8 mouse cellular contexts compared by ENCODE assay signal in genomic region chr17:47693671-47694441, GRCm38 (mm10). TPM values are rescaled to one million over a fixed set of nuclear protein-coding genes. Genes with fewer than 3 reads are reported as not detected.
DNase-seq lines count a peak whose midpoint lies in the region; ATAC-seq and TF ChIP-seq lines count a peak whose summit lies in the region.

No protein-coding gene starts in this region.

- intact Hi-C loops in left cerebral cortex, postnatal 36 days (cut with DNase I), result no loop called here

- no peaks in the 10 kb centered on the region for H3K9me3 ChIP-seq in lung, embryonic 15.5 days
- no peaks in the 10 kb centered on the region for H3K9me3 ChIP-seq in forebrain, postnatal 0 days (ENCODE audit: low read length)
- no peaks in the 10 kb centered on the region for H3K9me3 ChIP-seq in intestine, embryonic 16.5 days (ENCODE audit: control insufficient read depth, low read length)
- no peaks in the 10 kb centered on the region for H3K9me3 ChIP-seq in midbrain, embryonic 12.5 days

- DNase-seq in lung, postnatal 36 days, result no peak
- DNase-seq in forebrain, postnatal 0 days, result no peak
- no peak for DNase-seq in left cerebral cortex, postnatal 36 days (ENCODE audit: low spot score in 2 of 2)
- DNase-seq in right cerebral cortex, postnatal 25 days, result no peak

- H3K9ac ChIP-seq in lung, embryonic 15.5 days, result peak overlapping the region; percentile 79
- peak overlapping the region; percentile 92 for H3K9ac ChIP-seq in forebrain, postnatal 0 days
- peak overlapping the region; percentile 84 for H3K9ac ChIP-seq in intestine, embryonic 16.5 days (ENCODE audit: low read depth, low read length)
- peak overlapping the region; percentile 86 for H3K9ac ChIP-seq in midbrain, embryonic 12.5 days (replicated peaks)

- no peak for ATAC-seq in lung, embryonic 15.5 days (ENCODE audit: borderline replicate concordance, extremely low read depth, low FRiP score, low TSS enrichment)
- ATAC-seq in forebrain, postnatal 0 days, result no peak; the same call in 1 of the 2 replicates
- ATAC-seq in intestine, embryonic 16.5 days, result no peak
- no peak; the same call in 1 of the 2 replicates for ATAC-seq in midbrain, embryonic 12.5 days (ENCODE audit: low FRiP score, low read depth)
- no peak for ATAC-seq in activated CD4-positive, CD25-positive, alpha-beta regulatory T cell, adult 4 months

- peaks cover 22% of the 10 kb centered on the region for H3K4me1 ChIP-seq in lung, embryonic 15.5 days
- 0 out of 2 replicates have a peak, but pooled peaks cover 6% of the 10 kb centered on the region for H3K4me1 ChIP-seq in forebrain, postnatal 0 days (ENCODE audit: insufficient read depth)
- H3K4me1 ChIP-seq in intestine, embryonic 16.5 days (ENCODE audit: control insufficient read depth, insufficient read depth, low read length), result peaks cover 6% of the 10 kb centered on the region; the same call in 1 of the 2 replicates
- peaks cover 27% of the 10 kb centered on the region for H3K4me1 ChIP-seq in midbrain, embryonic 12.5 days

- TF ChIP-seq CTCF in forebrain, postnatal 0 days (IDR thresholded peaks at IDR 0.05; ENCODE audit: low read depth), result no peak

- no peaks in the 10 kb centered on the region for H3K36me3 ChIP-seq in lung, embryonic 15.5 days
- H3K36me3 ChIP-seq in forebrain, postnatal 0 days (ENCODE audit: insufficient read depth), result peaks cover 3% of the 10 kb centered on the region; the same call in 1 of the 2 replicates
- H3K36me3 ChIP-seq in intestine, embryonic 16.5 days (ENCODE audit: control insufficient read depth, insufficient read depth, low read length), result no peaks in the 10 kb centered on the region
- H3K36me3 ChIP-seq in midbrain, embryonic 12.5 days, result 0 out of 2 replicates have a peak, but pooled peaks cover 8% of the 10 kb centered on the region

- peak overlapping the region; percentile 94 for H3K4me2 ChIP-seq in lung, embryonic 15.5 days
- peak overlapping the region; percentile 77 for H3K4me2 ChIP-seq in forebrain, postnatal 0 days (ENCODE audit: low read depth)
- H3K4me2 ChIP-seq in intestine, embryonic 16.5 days (ENCODE audit: low read depth, low read length), result peak overlapping the region; percentile 81
- H3K4me2 ChIP-seq in midbrain, embryonic 12.5 days (replicated peaks), result peak overlapping the region; percentile 78

- H3K4me3 ChIP-seq in lung, embryonic 15.5 days, result peak overlapping the region; percentile 87
- peak overlapping the region; percentile 66 for H3K4me3 ChIP-seq in forebrain, postnatal 0 days (ENCODE audit: low read depth, low read length)
- H3K4me3 ChIP-seq in intestine, embryonic 16.5 days (ENCODE audit: low read length), result peak overlapping the region; percentile 75
- H3K4me3 ChIP-seq in midbrain, embryonic 12.5 days, result peak overlapping the region; percentile 73

- WGBS in lung, embryonic 15.5 days, result 35% methylated on average over 13 of the region's 13 CpGs
- WGBS in forebrain, postnatal 0 days, result 37% methylated on average over 13 of the region's 13 CpGs
- WGBS in intestine, embryonic 16.5 days, result 38% methylated on average over 13 of the region's 13 CpGs
- WGBS in midbrain, embryonic 12.5 days, result 32% methylated on average over 13 of the region's 13 CpGs

- no peaks in the 10 kb centered on the region; the same call in 1 of the 2 replicates for H3K27me3 ChIP-seq in lung, embryonic 15.5 days
- no peaks in the 10 kb centered on the region for H3K27me3 ChIP-seq in forebrain, postnatal 0 days (ENCODE audit: insufficient read depth, low read length)
- H3K27me3 ChIP-seq in intestine, embryonic 16.5 days (replicated peaks; ENCODE audit: control insufficient read depth, insufficient read depth, low read length), result no peaks in the 10 kb centered on the region
- H3K27me3 ChIP-seq in midbrain, embryonic 12.5 days, result peaks cover 22% of the 10 kb centered on the region

- H3K27ac ChIP-seq in lung, embryonic 15.5 days, result peak overlapping the region; percentile 67; the same call in 1 of the 2 replicates
- peak overlapping the region; percentile 82; the same call in 1 of the 2 replicates for H3K27ac ChIP-seq in forebrain, postnatal 0 days (ENCODE audit: low read depth, low read length)
- H3K27ac ChIP-seq in intestine, embryonic 16.5 days (ENCODE audit: low read length), result no peak overlapping the region
- H3K27ac ChIP-seq in midbrain, embryonic 12.5 days (replicated peaks), result no peak overlapping the region

RNA-seq across cellular contexts. Expression of gene Gm21981, which starts 0.4 kb away (rescaled TPM):
- polyA plus RNA-seq in lung, embryonic 15.5 days (2015; fragmentation: Nextera tagmentation; extraction: Ambion mirVana), result 0.35 and 0.45 TPM in 2 replicates
- 4.9 and 5.2 TPM in 2 replicates for total RNA-seq in forebrain, postnatal 0 days (2014; rRNA removed)
- polyA plus RNA-seq in forebrain, postnatal 0 days (2015; fragmentation: Nextera tagmentation; extraction: Ambion mirVana), result 0.76 and 0.97 TPM in 2 replicates
- polyA plus RNA-seq in intestine, embryonic 16.5 days (2015; fragmentation: Nextera tagmentation; extraction: Ambion mirVana), result 0.16 and 0.26 TPM in 2 replicates
- 0.34 and 0.41 TPM in 2 replicates for polyA plus RNA-seq in midbrain, embryonic 12.5 days (2016; fragmentation: Nextera tagmentation; extraction: Ambion mirVana)
- total RNA-seq in left cerebral cortex, postnatal 36 days (2021), result 1 to 10 TPM; 5.2 to 6.2 TPM
- polyA plus RNA-seq in activated CD4-positive, CD25-positive, alpha-beta regulatory T cell, adult 4 months (2017; shearing (Covaris generic)), result not detected

RNA-seq across cellular contexts. Expression of gene Prickle4, which starts 0.7 kb away (rescaled TPM):
- polyA plus RNA-seq in lung, embryonic 15.5 days (2015; fragmentation: Nextera tagmentation; extraction: Ambion mirVana), result 0.73 and 0.86 TPM in 2 replicates
- total RNA-seq in forebrain, postnatal 0 days (2014; rRNA removed), result 1.8 TPM in 1 of 2 replicates, not detected in the other
- polyA plus RNA-seq in forebrain, postnatal 0 days (2015; fragmentation: Nextera tagmentation; extraction: Ambion mirVana), result 0.45 and 0.60 TPM in 2 replicates
- 0.69 and 1.8 TPM in 2 replicates for polyA plus RNA-seq in intestine, embryonic 16.5 days (2015; fragmentation: Nextera tagmentation; extraction: Ambion mirVana)
- polyA plus RNA-seq in midbrain, embryonic 12.5 days (2016; fragmentation: Nextera tagmentation; extraction: Ambion mirVana), result 0.57 and 1.3 TPM in 2 replicates
- total RNA-seq in left cerebral cortex, postnatal 36 days (2021), result 1 to 10 TPM; 3.0 to 3.5 TPM
- polyA plus RNA-seq in activated CD4-positive, CD25-positive, alpha-beta regulatory T cell, adult 4 months (2017; shearing (Covaris generic)), result not detected

RNA-seq across cellular contexts. Expression of gene Frs3, which starts 5.0 kb away (rescaled TPM):
- polyA plus RNA-seq in lung, embryonic 15.5 days (2015; fragmentation: Nextera tagmentation; extraction: Ambion mirVana), result 5.6 and 6.5 TPM in 2 replicates
- total RNA-seq in forebrain, postnatal 0 days (2014; rRNA removed), result 68.0 and 79.6 TPM in 2 replicates
- polyA plus RNA-seq in forebrain, postnatal 0 days (2015; fragmentation: Nextera tagmentation; extraction: Ambion mirVana), result 33.6 and 43.6 TPM in 2 replicates
- 3.2 and 4.4 TPM in 2 replicates for polyA plus RNA-seq in intestine, embryonic 16.5 days (2015; fragmentation: Nextera tagmentation; extraction: Ambion mirVana)
- polyA plus RNA-seq in midbrain, embryonic 12.5 days (2016; fragmentation: Nextera tagmentation; extraction: Ambion mirVana), result 18.8 and 19.4 TPM in 2 replicates
- total RNA-seq in left cerebral cortex, postnatal 36 days (2021), result 10 to 100 TPM; 29.8 to 31.6 TPM
- polyA plus RNA-seq in activated CD4-positive, CD25-positive, alpha-beta regulatory T cell, adult 4 months (2017; shearing (Covaris generic)), result not detected

RNA-seq across cellular contexts. Expression of gene Tomm6, which starts 5.7 kb away (rescaled TPM):
- polyA plus RNA-seq in lung, embryonic 15.5 days (2015; fragmentation: Nextera tagmentation; extraction: Ambion mirVana), result 385 and 422 TPM in 2 replicates
- 67.0 and 73.9 TPM in 2 replicates for total RNA-seq in forebrain, postnatal 0 days (2014; rRNA removed)
- 329 and 353 TPM in 2 replicates for polyA plus RNA-seq in forebrain, postnatal 0 days (2015; fragmentation: Nextera tagmentation; extraction: Ambion mirVana)
- 426 and 427 TPM in 2 replicates for polyA plus RNA-seq in intestine, embryonic 16.5 days (2015; fragmentation: Nextera tagmentation; extraction: Ambion mirVana)
- polyA plus RNA-seq in midbrain, embryonic 12.5 days (2016; fragmentation: Nextera tagmentation; extraction: Ambion mirVana), result 337 and 352 TPM in 2 replicates
- 100 to 1,000 TPM; 206 to 219 TPM for total RNA-seq in left cerebral cortex, postnatal 36 days (2021)
- polyA plus RNA-seq in activated CD4-positive, CD25-positive, alpha-beta regulatory T cell, adult 4 months (2017; shearing (Covaris generic)), result 100 to 1,000 TPM; 297 to 309 TPM

RNA-seq across cellular contexts. Expression of gene Pgc, which starts 32.8 kb away (rescaled TPM):
- polyA plus RNA-seq in lung, embryonic 15.5 days (2015; fragmentation: Nextera tagmentation; extraction: Ambion mirVana), result 14.2 and 15.7 TPM in 2 replicates
- total RNA-seq in forebrain, postnatal 0 days (2014; rRNA removed), result not detected in 2 replicates
- polyA plus RNA-seq in forebrain, postnatal 0 days (2015; fragmentation: Nextera tagmentation; extraction: Ambion mirVana), result not detected in 2 replicates
- polyA plus RNA-seq in intestine, embryonic 16.5 days (2015; fragmentation: Nextera tagmentation; extraction: Ambion mirVana), result 0.28 and 0.68 TPM in 2 replicates
- not detected in 2 replicates for polyA plus RNA-seq in midbrain, embryonic 12.5 days (2016; fragmentation: Nextera tagmentation; extraction: Ambion mirVana)
- not detected for total RNA-seq in left cerebral cortex, postnatal 36 days (2021)
- polyA plus RNA-seq in activated CD4-positive, CD25-positive, alpha-beta regulatory T cell, adult 4 months (2017; shearing (Covaris generic)), result not detected

Comparison
In these comparisons a context has a peak if more than half of its experiments do, and no peak if none do; other contexts are left out.
1. H3K27ac ChIP-seq: peak in lung, embryonic 15.5 days (single experiment) and forebrain, postnatal 0 days (single experiment); none in intestine, embryonic 16.5 days (single experiment) and midbrain, embryonic 12.5 days (single experiment).
2. Peak in every context shown above with its lines, with median percentiles within 50 percentile points of each other: H3K4me2 ChIP-seq, H3K4me3 ChIP-seq and H3K9ac ChIP-seq.